Mouse (Mus musculus) testis, adult 2 months (tissue): Measurements from ENCODE around the gene Glrx. TPM values are rescaled to one million over a fixed set of nuclear protein-coding genes. Genes with fewer than 3 reads are reported as not detected.

Experiments
- H3K27ac ChIP-seq: fragments of 200-500 bp; 2 replicates; pipeline ENCODE4 v1.5.1; 2012; ENCODE audit warnings: low read depth, low read length; ENCODE audit not compliant: control insufficient read depth, insufficient read depth
- H3K27me3 ChIP-seq: fragments of 200-500 bp; 2 replicates; pipeline ENCODE4 v1.6.1; 2012; ENCODE audit warnings: mild to moderate bottlenecking, low read length, moderate library complexity; ENCODE audit not compliant: control insufficient read depth, insufficient read depth
- H3K36me3 ChIP-seq: fragments of 200-500 bp; 2 replicates; pipeline ENCODE4 v1.6.1; 2012; ENCODE audit warnings: mild to moderate bottlenecking, low read length; ENCODE audit not compliant: control insufficient read depth, insufficient read depth
- H3K4me1 ChIP-seq: fragments of 200-500 bp; 2 replicates; pipeline ENCODE4 v1.6.1; 2012; ENCODE audit warnings: low read length; ENCODE audit not compliant: control insufficient read depth, insufficient read depth
- H3K4me3 ChIP-seq: fragments of 200-500 bp; 2 replicates; pipeline ENCODE4 v1.5.1; 2012; ENCODE audit warnings: low read depth, mild to moderate bottlenecking, low read length, moderate library complexity, mixed read lengths; ENCODE audit not compliant: control insufficient read depth
- CTCF ChIP-seq: fragments of 200-500 bp; IDR thresholded peaks from 2 replicates; pipeline ENCODE4 v1.5.1; 2012; ENCODE audit warnings: low read depth, mild to moderate bottlenecking, inconsistent platforms, low read length, moderate library complexity; ENCODE audit not compliant: control insufficient read depth, insufficient read depth, insufficient replicate concordance
- POLR2A ChIP-seq: fragments of 200-500 bp; IDR thresholded peaks from 2 replicates; pipeline ENCODE4 v1.6.1; 2012; ENCODE audit warnings: low read depth, mild to moderate bottlenecking, inconsistent platforms, low read length, moderate library complexity; ENCODE audit not compliant: control insufficient read depth
- polyA plus RNA-seq: library from polyadenylated mRNA; depleted of rRNA; stranded (reverse); fragments of >200 nt; gene quantifications from 2 replicates; pipeline ENCODE4 v1.2.3, GENCODE M21; 2012; rRNA removed

The Glrx gene
- polyA plus RNA-seq, 1 experiment = 4.3 TPM

- Histone ChIP-seq H3K27me3 (no peaks in the 10 kb centered on the region), H3K36me3 (no peaks in the 10 kb centered on the region), H3K4me1 (no peaks in the 10 kb centered on the region), H3K27ac (no peak overlapping the region), H3K4me3 (no peak overlapping the region)
- TF ChIP-seq POLR2A (no peak), CTCF (no peak)
These were observed 36.9 kb downstream of the Glrx start for GRCm38 (mm10) chr13:75876592-75876991.

- TF ChIP-seq CTCF (no peak), POLR2A (no peak)
- Histone ChIP-seq H3K27me3 (no peaks in the 10 kb centered on the region), H3K4me1 (no peaks in the 10 kb centered on the region), H3K4me3 (no peak overlapping the region), H3K27ac (no peak overlapping the region), H3K36me3 (no peaks in the 10 kb centered on the region)
These were observed 38.2 kb downstream of the Glrx start for GRCm38 (mm10) chr13:75877907-75878306.

DNA sequence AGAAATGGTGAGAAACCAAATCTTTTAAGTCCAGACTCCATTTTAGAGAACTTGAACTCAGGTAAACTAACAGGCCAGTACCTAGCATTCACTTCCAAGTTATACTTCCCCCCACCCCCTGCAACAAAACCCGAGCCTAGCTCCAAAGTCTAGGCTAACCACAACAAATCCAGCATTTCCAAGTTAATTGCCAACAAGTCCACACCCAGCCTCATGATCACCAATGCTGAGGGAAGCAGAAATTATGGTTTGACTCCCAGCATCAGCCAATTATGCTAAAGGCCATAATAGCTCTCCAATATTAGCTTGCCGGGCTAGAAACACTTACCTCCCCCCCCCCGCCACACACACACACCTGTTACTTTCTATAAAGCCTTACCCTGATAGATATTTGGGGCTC lies 40.1 kb downstream of the Glrx start:
- no peaks in the 10 kb centered on the region for H3K4me1 ChIP-seq
- no peak overlapping the region for H3K27ac ChIP-seq
- no peaks in the 10 kb centered on the region for H3K27me3 ChIP-seq
- H3K4me3 ChIP-seq = no peak overlapping the region
- TF ChIP-seq CTCF (no peak), POLR2A (no peak)
- no peaks in the 10 kb centered on the region for H3K36me3 ChIP-seq

DNA sequence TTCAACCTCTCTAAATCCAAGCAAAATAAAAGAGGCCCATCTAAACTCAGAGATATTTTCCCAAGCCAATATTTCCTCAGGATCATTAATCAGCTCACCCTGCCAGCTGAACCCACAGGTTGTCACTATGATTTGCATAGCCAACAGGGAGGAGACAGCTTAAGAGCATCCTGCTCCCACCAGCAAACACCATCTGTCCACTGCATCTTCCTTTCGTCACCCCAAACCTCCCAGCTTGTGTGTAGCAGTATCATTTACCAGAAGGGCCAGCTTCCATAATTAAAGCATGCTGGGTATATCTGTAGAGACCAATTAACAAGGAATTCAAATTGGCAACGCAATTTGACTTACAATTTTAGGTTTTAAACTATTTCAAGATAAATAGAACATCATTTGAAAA lies 40.8 kb downstream of the Glrx start:
- TF ChIP-seq CTCF (no peak), POLR2A (no peak)
- Histone ChIP-seq H3K27me3 (no peaks in the 10 kb centered on the region), H3K4me3 (no peak overlapping the region), H3K4me1 (no peaks in the 10 kb centered on the region), H3K36me3 (no peaks in the 10 kb centered on the region), H3K27ac (no peak overlapping the region)

DNA sequence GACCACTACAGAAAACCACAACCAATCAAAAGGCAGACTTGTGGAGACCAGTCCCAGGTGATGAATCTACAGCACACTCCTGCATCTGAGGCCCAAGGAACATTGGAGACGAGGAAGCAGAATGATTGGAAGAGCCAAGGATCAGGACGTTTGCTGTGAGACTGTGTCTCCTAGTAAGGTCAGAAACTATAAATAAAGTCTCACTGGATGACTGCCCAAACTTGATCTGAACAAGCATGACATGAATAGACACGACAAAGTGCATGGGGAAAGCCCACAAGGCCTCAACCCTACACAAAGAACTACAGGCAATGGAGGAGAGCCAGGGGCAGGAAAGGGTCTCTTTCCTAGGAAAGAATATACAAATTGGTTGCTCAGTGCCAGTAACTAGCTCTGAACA lies 44.1 kb downstream of the Glrx start:
- no peaks in the 10 kb centered on the region for H3K36me3 ChIP-seq
- no peak overlapping the region for H3K4me3 ChIP-seq
- no peaks in the 10 kb centered on the region for H3K27me3 ChIP-seq
- no peak for TF ChIP-seq CTCF
- no peak for TF ChIP-seq POLR2A
- no peak overlapping the region for H3K27ac ChIP-seq
- no peaks in the 10 kb centered on the region for H3K4me1 ChIP-seq

GRCm38 (mm10) chr13:75891868-75892267 lies 52.2 kb downstream of the Glrx start:
- TF ChIP-seq POLR2A = no peak
- TF ChIP-seq CTCF = no peak
- H3K36me3 ChIP-seq = no peaks in the 10 kb centered on the region
- H3K4me1 ChIP-seq = no peaks in the 10 kb centered on the region
- no peak overlapping the region for H3K27ac ChIP-seq
- H3K27me3 ChIP-seq = no peaks in the 10 kb centered on the region
- H3K4me3 ChIP-seq = no peak overlapping the region

DNA sequence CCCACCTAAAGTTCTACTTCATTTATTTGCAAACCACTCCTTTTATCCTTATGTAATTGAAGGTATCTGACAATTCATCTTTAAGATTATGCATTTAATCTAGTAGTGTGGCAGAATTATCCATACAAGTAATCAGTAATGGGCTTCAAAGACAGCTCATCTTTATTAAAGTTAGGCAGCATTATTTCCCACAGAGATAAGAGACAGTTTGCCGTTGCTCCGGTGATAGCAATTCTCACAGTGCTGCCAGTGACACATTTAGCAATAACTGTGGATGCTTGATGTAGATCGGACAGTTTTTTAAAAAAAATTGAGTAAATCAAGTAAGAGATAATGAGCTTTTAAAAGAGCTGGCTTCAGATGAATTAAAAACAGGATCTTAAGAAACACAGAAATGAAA lies 52.6 kb downstream of the Glrx start:
- no peak overlapping the region for H3K27ac ChIP-seq
- no peaks in the 10 kb centered on the region for H3K4me1 ChIP-seq
- H3K36me3 ChIP-seq = no peaks in the 10 kb centered on the region
- no peak overlapping the region for H3K4me3 ChIP-seq
- no peaks in the 10 kb centered on the region for H3K27me3 ChIP-seq
- TF ChIP-seq POLR2A = no peak
- TF ChIP-seq CTCF = no peak

- H3K27me3 ChIP-seq = no peaks in the 10 kb centered on the region
- TF ChIP-seq POLR2A (no peak), CTCF (no peak)
- no peaks in the 10 kb centered on the region for H3K36me3 ChIP-seq
- H3K4me3 ChIP-seq = no peak overlapping the region
- no peak overlapping the region for H3K27ac ChIP-seq
- no peaks in the 10 kb centered on the region for H3K4me1 ChIP-seq
These were observed 53.2 kb downstream of the Glrx start for GRCm38 (mm10) chr13:75892876-75893275.

Other genes with a start within 250 kb of the Glrx start
- 17.7 and 28.9 TPM in 2 replicates for gene Ell2, start 133.1 kb upstream of the Glrx start, polyA plus RNA-seq
- gene Rhobtb3, start 104.1 kb downstream of the Glrx start, polyA plus RNA-seq = 15.1 and 39.3 TPM in 2 replicates
- 94.7 and 110 TPM in 2 replicates for gene Spata9, start 127.3 kb downstream of the Glrx start, polyA plus RNA-seq
- gene Rfesd, start 178.9 kb downstream of the Glrx start, polyA plus RNA-seq = 10.1 and 14.3 TPM in 2 replicates
- not detected in 2 replicates for gene Gpr150, start 217.1 kb downstream of the Glrx start, polyA plus RNA-seq